Mouse (Mus musculus): ENCODE data around the gene D10Wsu102e. TPM values are rescaled to one million over a fixed set of nuclear protein-coding genes. Genes with fewer than 3 reads are reported as not detected.

The D10Wsu102e gene
- 0.43 and 0.54 TPM in 2 replicates for total RNA-seq (2023)

DNA sequence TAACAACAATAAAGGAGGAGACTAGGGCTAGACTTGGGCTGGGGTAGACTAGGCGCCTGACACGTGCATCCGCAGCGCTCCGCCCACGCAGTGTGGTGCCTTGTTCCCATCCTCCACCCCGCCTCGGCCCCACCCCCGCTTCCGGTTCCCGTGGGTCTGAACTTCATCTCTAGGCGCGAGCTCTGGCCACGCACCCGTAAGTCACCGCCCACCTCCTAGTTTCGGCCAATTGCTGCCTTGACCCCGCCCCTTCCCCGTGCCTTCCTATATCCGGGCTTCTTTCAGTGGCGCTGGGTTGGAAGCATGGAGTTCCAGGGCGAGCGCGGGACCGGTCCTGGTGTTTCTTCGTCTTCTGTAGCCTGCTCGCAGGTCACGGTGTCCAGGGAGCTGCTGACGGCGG, at the start of gene D10Wsu102e:
D10Wsu102e (plus strand) TSS at position 266 of the 400 bp plus-strand sequence.

DNA sequence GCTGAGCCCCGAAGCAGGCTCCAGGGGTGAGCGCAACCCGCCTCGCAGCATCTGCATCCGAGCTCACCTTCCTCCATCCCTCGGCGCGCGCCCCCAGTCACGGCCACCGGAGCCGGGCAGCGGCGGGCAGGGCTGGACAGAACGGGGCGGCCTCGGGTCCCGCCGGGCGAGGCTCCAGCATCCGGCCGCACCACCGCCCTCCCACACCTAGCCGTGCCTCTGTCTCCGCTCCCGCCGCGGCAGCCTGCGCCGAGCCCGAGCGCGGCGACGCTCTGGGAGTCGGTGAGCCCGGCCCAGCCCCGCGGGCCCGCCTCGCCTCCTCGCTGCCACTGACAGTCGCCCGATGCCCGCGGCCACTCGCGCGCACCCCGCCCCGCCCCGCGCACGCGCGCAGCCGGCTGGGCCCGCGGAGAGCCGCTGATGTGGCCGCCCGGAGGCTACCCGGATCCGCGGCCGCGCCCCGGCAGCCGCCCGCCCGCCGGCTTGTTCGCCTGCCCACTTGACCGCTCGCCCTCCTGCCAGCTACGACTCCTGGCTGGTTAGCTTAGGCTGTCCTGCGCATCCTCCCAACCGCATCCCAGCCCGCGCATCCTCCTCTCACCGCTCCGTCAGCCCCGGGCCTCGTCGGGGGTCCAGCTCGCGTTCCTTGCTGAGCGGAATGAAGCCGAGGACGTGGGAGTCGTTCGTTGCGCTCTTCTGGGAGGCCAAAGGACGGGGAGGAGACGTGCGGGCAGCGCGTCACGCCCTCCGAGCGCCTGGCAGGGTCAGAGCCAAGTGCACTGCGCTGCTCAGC, 22.7 kb upstream of the D10Wsu102e start, which contains the start of gene Slc41a2:
Slc41a2 (minus strand) TSS at position 724 of the 793 bp plus-strand sequence.

DNA sequence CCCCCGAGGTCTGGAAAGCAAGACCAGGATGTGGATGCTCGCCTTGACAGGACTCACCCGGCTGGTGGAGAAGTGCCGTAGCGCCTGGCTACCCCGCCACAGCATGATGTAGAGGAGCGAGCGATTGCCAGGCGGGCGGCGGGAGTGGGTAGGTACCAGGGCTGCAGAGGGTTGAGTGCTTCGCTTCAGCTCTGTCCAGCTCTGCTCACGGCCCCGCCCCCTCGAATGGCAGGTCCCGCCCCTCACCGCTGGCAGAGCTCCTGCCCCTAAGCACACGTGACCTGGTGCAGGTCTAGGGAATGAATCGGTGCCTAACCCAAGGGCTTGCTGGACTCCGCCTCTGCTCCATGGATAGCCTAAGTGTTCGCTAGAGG, 173.9 kb downstream of the D10Wsu102e start, which contains the start of gene Aldh1l2:
Aldh1l2 (minus strand) TSS at position 231 of the 374 bp plus-strand sequence.

Other genes starting within 250 kb of the D10Wsu102e start
- 0.29 and 1.7 TPM in 2 replicates for gene Slc41a2, start 22.3 kb upstream of the D10Wsu102e start, total RNA-seq (2023)
- gene Aldh1l2, start 173.9 kb downstream of the D10Wsu102e start, total RNA-seq (2023) = 0.18 TPM in 1 of 2 replicates, not detected in the other
- gene Washc4, start 183.5 kb downstream of the D10Wsu102e start, total RNA-seq (2023) = 27.8 and 35.1 TPM in 2 replicates

Data from neutrophil, adult 65 days (primary cell).